Mouse (Mus musculus) forebrain, postnatal 0 days (tissue): ENCODE data around the gene Dkk3. TPM values are rescaled to one million over a fixed set of nuclear protein-coding genes. Genes with fewer than 3 reads are reported as not detected.

Source experiments
- ATAC-seq: fragments of 200-750 bp; cut with Nextera tagmentation; 2 replicates; pipeline ENCODE4 v1.8.0; 2017; ENCODE audit warnings: mild to moderate bottlenecking, moderate library complexity
- DNase-seq: peaks from one replicate; pipeline ENCODE4 v3.0.0-alpha.2; 2015
- H3K27ac ChIP-seq: fragments of 300-500 bp; sonication (generic); 2 replicates; pipeline ENCODE4 v1.5.1; 2014; ENCODE audit warnings: low read depth, mild to moderate bottlenecking, antibody characterized with exemption, low read length, moderate library complexity, mixed read lengths
- H3K27me3 ChIP-seq: fragments of 300-500 bp; sonication (generic); 2 replicates; pipeline ENCODE4 v1.6.1; 2014; ENCODE audit warnings: mild to moderate bottlenecking, low read length, mixed read lengths; ENCODE audit not compliant: insufficient read depth
- H3K36me3 ChIP-seq: fragments of 300-500 bp; sonication (generic); 2 replicates; pipeline ENCODE4 v1.6.1; 2014; ENCODE audit warnings: mild to moderate bottlenecking, moderate library complexity; ENCODE audit not compliant: insufficient read depth
- H3K4me1 ChIP-seq: fragments of 300-500 bp; sonication (generic); 2 replicates; pipeline ENCODE4 v1.6.1; 2014; ENCODE audit warnings: antibody characterized with exemption; ENCODE audit not compliant: insufficient read depth
- H3K4me2 ChIP-seq: fragments of 300-500 bp; sonication (generic); 2 replicates; pipeline ENCODE4 v1.6.1; 2014; ENCODE audit warnings: low read depth, mild to moderate bottlenecking, moderate library complexity
- H3K4me3 ChIP-seq: fragments of 300-500 bp; sonication (generic); 2 replicates; pipeline ENCODE4 v1.5.1; 2014; ENCODE audit warnings: low read depth, low read length, mixed read lengths
- H3K9ac ChIP-seq: fragments of 300-500 bp; sonication (generic); 2 replicates; pipeline ENCODE4 v1.6.1; 2014; ENCODE audit warnings: mild to moderate bottlenecking
- H3K9me3 ChIP-seq: fragments of 300-500 bp; sonication (generic); 2 replicates; pipeline ENCODE4 v1.6.1; 2016; ENCODE audit warnings: low read length
- CTCF ChIP-seq: sonication (generic); IDR thresholded peaks from 2 replicates; pipeline ENCODE4 v1.5.1; 2016; ENCODE audit warnings: antibody characterized with exemption, control low read depth, low read depth
- WGBS: fragments of 180-500 bp; shearing (Covaris S2); extraction: QIAGEN DNeasy Blood & Tissue Kit; methylation state at CpG from one replicate; pipeline ENCODE4 v1.1.7; 2014; 5-methylcytosine and 5-hydroxymethylcytosine counted together
- polyA plus RNA-seq: library from polyadenylated mRNA; unstranded; fragments of >200 nt; fragmentation: Nextera tagmentation; extraction: Ambion mirVana; gene quantifications from 2 replicates; pipeline ENCODE4 v1.2.1, GENCODE M21; 2015
- total RNA-seq: library from RNA; depleted of rRNA; stranded (reverse); fragments of >200 nt; gene quantifications from 2 replicates; pipeline ENCODE4 v1.2.3, GENCODE M21; 2014

Gene Dkk3
- total and polyA plus RNA-seq, 2 experiments from 2014 or later = 49.9 to 50.8 TPM

GRCm38 (mm10) chr7:112199343-112199742, 40.5 kb upstream of the Dkk3 start:
- Histone ChIP-seq H3K9ac (no peak overlapping the region), H3K27me3 (no peaks in the 10 kb centered on the region), H3K36me3 (no peaks in the 10 kb centered on the region), H3K4me3 (no peak overlapping the region), H3K27ac (no peak overlapping the region), H3K4me2 (no peak overlapping the region), H3K9me3 (no peaks in the 10 kb centered on the region), H3K4me1 (no peaks in the 10 kb centered on the region)
- peak; percentile 59; the same call in 1 of the 2 replicates for ATAC-seq
- no peak for TF ChIP-seq CTCF
- no peak for DNase-seq
- 39% methylated on average over 3 of the region's 3 CpGs for WGBS

DNA sequence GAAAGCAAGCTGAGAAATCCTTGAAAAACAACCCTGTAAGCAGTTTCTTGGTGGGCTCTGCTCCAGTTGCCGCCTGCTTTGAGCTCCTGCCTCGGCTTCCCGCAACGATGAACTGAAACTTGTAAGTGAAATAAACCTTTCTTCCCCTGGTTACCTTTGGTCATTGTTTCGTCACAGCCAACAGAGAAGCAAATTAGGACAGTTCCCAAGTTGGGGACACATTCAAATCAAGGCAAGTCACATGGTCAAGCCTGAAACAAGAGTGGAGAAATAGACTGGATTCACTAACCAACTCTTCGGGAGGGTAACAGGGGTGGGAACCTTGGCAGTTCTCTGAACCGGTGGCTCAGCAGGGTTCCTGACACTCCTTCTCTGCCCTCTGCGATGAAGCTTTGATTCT, 38.6 kb upstream of the Dkk3 start:
- WGBS = 79% methylated on average over 8 of the region's 8 CpGs
- Histone ChIP-seq H3K27ac (no peak overlapping the region), H3K9ac (no peak overlapping the region), H3K36me3 (no peaks in the 10 kb centered on the region), H3K4me3 (no peak overlapping the region), H3K27me3 (no peaks in the 10 kb centered on the region), H3K4me2 (no peak overlapping the region), H3K4me1 (no peaks in the 10 kb centered on the region), H3K9me3 (no peaks in the 10 kb centered on the region)
- DNase-seq (no peak), ATAC-seq (no peak)
- no peak for TF ChIP-seq CTCF

DNA sequence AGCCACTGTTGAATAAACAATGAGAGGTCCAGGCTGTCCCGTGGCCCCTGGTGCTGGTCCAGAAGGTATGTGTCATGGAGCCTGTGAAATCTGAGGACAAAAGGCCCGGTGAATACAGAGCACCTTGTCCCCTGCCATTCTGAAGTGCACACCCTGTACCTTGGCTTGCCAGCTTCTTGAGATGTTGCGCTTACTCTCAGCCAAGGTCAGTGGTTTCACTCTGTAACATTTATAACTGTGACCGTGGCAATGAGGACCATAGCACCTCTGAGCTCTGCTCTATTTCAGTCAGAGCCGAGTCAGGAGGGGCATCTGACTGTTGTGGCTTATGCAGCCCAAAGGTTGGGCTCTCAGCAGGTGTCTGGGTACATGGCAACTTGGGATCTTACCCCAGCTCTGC, 35.4 kb upstream of the Dkk3 start:
- H3K9ac ChIP-seq = no peak overlapping the region
- no peaks in the 10 kb centered on the region for H3K36me3 ChIP-seq
- no peak overlapping the region for H3K4me3 ChIP-seq
- H3K9me3 ChIP-seq = no peaks in the 10 kb centered on the region
- no peaks in the 10 kb centered on the region for H3K4me1 ChIP-seq
- ATAC-seq = no peak
- TF ChIP-seq CTCF = no peak
- H3K27me3 ChIP-seq = no peaks in the 10 kb centered on the region
- H3K4me2 ChIP-seq = no peak overlapping the region
- no peak for DNase-seq
- H3K27ac ChIP-seq = no peak overlapping the region
- 87% methylated on average over 5 of the region's 5 CpGs for WGBS

GRCm38 (mm10) chr7:112192778-112193177, 33.9 kb upstream of the Dkk3 start:
- no peak for ATAC-seq
- 90% methylated on average over 5 of the region's 5 CpGs for WGBS

DNA sequence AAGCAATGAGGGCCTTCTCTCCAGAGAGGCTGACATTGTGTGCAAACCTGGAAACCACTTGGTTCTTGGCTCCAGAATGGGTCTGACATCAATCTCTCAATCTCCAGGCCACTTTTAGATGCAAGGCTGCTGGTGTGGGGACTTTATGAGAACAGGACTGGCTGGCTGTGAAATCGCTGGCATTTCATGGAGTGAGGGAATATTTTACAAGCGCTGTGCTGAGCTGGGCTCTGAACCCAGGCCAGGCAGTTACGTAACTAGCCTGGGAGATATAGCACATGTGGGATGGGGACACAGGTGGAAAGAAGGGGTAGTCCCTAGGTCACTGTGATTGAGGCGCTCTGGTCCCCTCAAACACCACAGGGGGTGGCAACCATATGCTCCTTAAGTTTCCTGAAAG, 33.4 kb upstream of the Dkk3 start:
- Histone ChIP-seq H3K36me3 (no peaks in the 10 kb centered on the region), H3K4me2 (no peak overlapping the region), H3K9ac (no peak overlapping the region), H3K27ac (no peak overlapping the region), H3K9me3 (no peaks in the 10 kb centered on the region), H3K4me3 (no peak overlapping the region), H3K27me3 (no peaks in the 10 kb centered on the region), H3K4me1 (no peaks in the 10 kb centered on the region)
- DNase-seq (no peak), ATAC-seq (no peak; the same call in none of the 2 replicates)
- 80% methylated on average over 4 of the region's 4 CpGs for WGBS
- TF ChIP-seq CTCF = no peak

More at GRCm38 (mm10) chr7:112192778-112193177, 33.9 kb upstream of the Dkk3 start:
- Histone ChIP-seq H3K27ac (no peak overlapping the region), H3K4me2 (no peak overlapping the region), H3K27me3 (no peaks in the 10 kb centered on the region), H3K4me3 (no peak overlapping the region), H3K9ac (no peak overlapping the region), H3K36me3 (no peaks in the 10 kb centered on the region), H3K9me3 (no peaks in the 10 kb centered on the region), H3K4me1 (no peaks in the 10 kb centered on the region)
- no peak for DNase-seq
- no peak for TF ChIP-seq CTCF

DNA sequence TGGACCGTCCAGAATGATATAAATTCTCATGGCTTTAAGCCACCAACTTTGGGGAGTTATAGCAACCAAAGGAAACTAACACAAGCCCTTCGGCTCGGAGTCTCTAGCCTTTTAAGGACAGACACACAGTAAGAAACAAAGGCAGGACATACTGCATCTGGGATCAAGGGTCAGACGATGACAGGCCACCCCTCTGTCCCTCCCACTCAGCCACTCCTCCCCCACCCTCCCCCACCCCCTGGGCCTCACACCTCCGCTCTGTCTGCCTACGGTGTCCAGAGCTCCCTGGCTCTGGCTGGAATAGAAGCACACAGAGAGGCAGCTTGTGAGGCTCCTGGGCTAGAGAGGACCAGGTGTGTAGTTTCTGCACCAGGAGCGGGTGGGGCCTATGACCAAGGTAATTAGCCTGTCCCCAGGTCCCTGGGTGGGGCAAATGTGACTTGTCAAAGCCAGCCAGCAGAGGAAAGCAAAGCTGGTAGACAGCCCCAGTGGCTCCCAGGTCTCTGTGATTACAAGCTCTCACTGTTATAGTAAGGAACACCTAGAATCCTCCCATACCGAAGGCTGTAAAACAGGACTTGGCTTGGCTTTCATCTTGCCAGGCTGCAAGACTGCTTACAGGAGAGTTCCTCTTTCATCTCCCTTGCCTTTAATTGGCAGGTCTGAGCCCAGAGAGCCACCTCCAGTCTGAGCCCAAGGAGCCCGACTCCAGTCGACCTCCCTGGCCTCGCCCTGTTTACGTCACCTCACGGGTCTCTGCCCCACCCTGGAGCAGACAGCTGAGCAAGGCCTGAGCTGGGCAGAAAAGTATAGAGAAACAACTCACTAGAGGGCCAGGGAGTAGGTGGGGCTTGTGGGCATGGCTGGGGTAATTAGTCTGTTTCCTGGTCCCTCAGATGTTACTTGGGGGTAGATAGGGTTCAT, 28.9 kb upstream of the Dkk3 start:
- no peaks in the 10 kb centered on the region for H3K27me3 ChIP-seq
- H3K4me1 ChIP-seq = no peaks in the 10 kb centered on the region
- H3K9ac ChIP-seq = no peak overlapping the region
- ATAC-seq (no peak), DNase-seq (no peak)
- no peaks in the 10 kb centered on the region for H3K9me3 ChIP-seq
- TF ChIP-seq CTCF = no peak
- no peak overlapping the region for H3K4me3 ChIP-seq
- H3K36me3 ChIP-seq = no peaks in the 10 kb centered on the region
- no peak overlapping the region for H3K27ac ChIP-seq
- 81% methylated on average over 13 of the region's 13 CpGs for WGBS
- no peak overlapping the region for H3K4me2 ChIP-seq

GRCm38 (mm10) chr7:112186871-112187270, 28.0 kb upstream of the Dkk3 start:
- Histone ChIP-seq H3K27me3 (no peaks in the 10 kb centered on the region), H3K4me2 (no peak overlapping the region), H3K36me3 (no peaks in the 10 kb centered on the region), H3K9me3 (no peaks in the 10 kb centered on the region), H3K4me3 (no peak overlapping the region), H3K9ac (no peak overlapping the region), H3K4me1 (no peaks in the 10 kb centered on the region), H3K27ac (no peak overlapping the region)
- 95% methylated on average over 7 of the region's 7 CpGs for WGBS
- DNase-seq (no peak), ATAC-seq (no peak)
- no peak for TF ChIP-seq CTCF
